ENCODE assay signal across 8 mouse cellular contexts in the genomic region with DNA sequence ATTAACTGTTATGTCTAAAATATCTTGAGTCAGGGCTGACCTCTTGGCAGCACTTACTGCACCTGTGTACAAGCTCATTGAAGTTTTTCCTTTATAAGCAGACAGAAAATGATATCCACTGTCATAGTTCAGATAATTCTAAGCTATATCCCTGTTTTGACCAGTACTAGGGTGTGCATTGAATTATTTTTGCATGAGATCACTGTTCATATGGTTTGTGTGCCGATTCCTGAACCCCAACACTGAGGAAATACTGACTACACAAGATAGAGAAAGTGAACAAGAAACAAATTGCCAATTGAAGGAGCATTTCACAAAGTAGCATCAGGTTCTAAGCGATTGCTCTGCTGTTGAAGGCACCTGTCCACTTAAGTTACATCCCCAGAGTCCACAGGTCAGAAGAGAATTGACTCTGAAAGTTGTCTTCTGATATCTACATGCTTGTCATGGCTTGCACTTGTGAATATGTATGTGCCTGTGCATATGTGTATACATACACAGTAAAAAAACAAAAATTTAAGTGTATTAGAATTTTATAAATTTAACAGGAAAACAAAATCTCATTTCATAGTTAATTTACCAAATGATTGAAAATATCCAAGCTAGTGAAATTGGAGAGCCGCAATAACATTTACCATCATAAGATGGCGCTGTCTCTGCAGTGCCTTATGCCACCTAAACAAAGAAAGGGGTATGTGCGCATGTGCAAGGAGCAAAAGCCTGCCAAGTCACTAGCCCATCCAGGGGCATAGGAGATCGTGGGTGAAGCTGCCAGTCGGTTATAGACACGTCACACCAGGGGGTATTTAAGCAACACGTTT. TPM values are rescaled to one million over a fixed set of nuclear protein-coding genes. Genes with fewer than 3 reads are reported as not detected.
DNase-seq lines count a peak whose midpoint lies in the region; ATAC-seq lines count a peak whose summit lies in the region.

No protein-coding gene starts in this region.

- ATAC-seq in CD4-positive, CD25-positive, alpha-beta regulatory T cell, adult 4 months, result no peak
- ATAC-seq in embryonic facial prominence, embryonic 15.5 days (ENCODE audit: insufficient number of reproducible peaks, low FRiP score, low TSS enrichment, low read depth), result no peak
- peak; percentile 68 for ATAC-seq in megakaryocyte progenitor cell, adult 5-6 weeks (replicated peaks; ENCODE audit: poor library complexity)

- intact Hi-C loops in left cerebral cortex, postnatal 14 days (cut with DNase I), result no loop called here

- H3K4me1 ChIP-seq in embryonic facial prominence, embryonic 15.5 days, result no peaks in the 10 kb centered on the region

- no peak overlapping the region for H3K9ac ChIP-seq in embryonic facial prominence, embryonic 15.5 days

- no peaks in the 10 kb centered on the region for H3K36me3 ChIP-seq in embryonic facial prominence, embryonic 15.5 days
- H3K36me3 ChIP-seq in splenic B cell, adult 2 months (ENCODE audit: control insufficient read depth, insufficient read depth, low read length, poor library complexity, severe bottlenecking), result no peaks in the 10 kb centered on the region

- 16% methylated on average over 9 of the region's 9 CpGs for whole genome bisulfite sequencing in embryonic facial prominence, embryonic 15.5 days

- H3K4me2 ChIP-seq in embryonic facial prominence, embryonic 15.5 days (replicated peaks), result peak overlapping the region; percentile 42

- no peak overlapping the region for H3K27ac ChIP-seq in embryonic facial prominence, embryonic 15.5 days (replicated peaks)

- no peaks in the 10 kb centered on the region for H3K9me3 ChIP-seq in embryonic facial prominence, embryonic 15.5 days (replicated peaks)

- no peaks in the 10 kb centered on the region for H3K27me3 ChIP-seq in embryonic facial prominence, embryonic 15.5 days
- H3K27me3 ChIP-seq in splenic B cell, adult 2 months (ENCODE audit: control insufficient read depth, insufficient read depth, low read length, poor library complexity, severe bottlenecking), result no peaks in the 10 kb centered on the region

- peak overlapping the region; percentile 34 for H3K4me3 ChIP-seq in embryonic facial prominence, embryonic 15.5 days (replicated peaks)

- peak; percentile 24 for DNase-seq in CD4-positive, CD25-positive, alpha-beta regulatory T cell, adult 2 months (ENCODE audit: low read depth, low spot score)
- DNase-seq in R1 (ENCODE audit: low read depth, low spot score), result peak; percentile 82
- DNase-seq in hindlimb bud, embryonic 11.5 days (ENCODE audit: extremely low spot score, low read depth, low spot score), result peak; percentile 31
- peak; percentile 50 for DNase-seq in left cerebral cortex, postnatal 14 days (ENCODE audit: low spot score in 2 of 2)
- DNase-seq in splenic B cell, adult 2 months (ENCODE audit: low read depth, low spot score), result peak; percentile 6

RNA-seq across cellular contexts. Expression of a gene that starts 21.9 kb away (rescaled TPM):
- not detected for polyA plus RNA-seq in CD4-positive, CD25-positive, alpha-beta regulatory T cell, adult 4 months (2017; shearing (Covaris generic))
- 0.44 TPM in 1 of 2 replicates, not detected in the other for polyA plus RNA-seq in embryonic facial prominence, embryonic 15.5 days (2015; fragmentation: Nextera tagmentation; extraction: Ambion mirVana)
- not detected for total RNA-seq in left cerebral cortex, postnatal 14 days (2021)
- not detected in 2 replicates for total RNA-seq in megakaryocyte progenitor cell, adult 5-6 weeks (2015)
- not detected in 2 replicates for total RNA-seq in megakaryocyte progenitor cell, adult 5-6 weeks (2017)

RNA-seq across cellular contexts. Expression of a gene that starts 25.2 kb away (rescaled TPM):
- polyA plus RNA-seq in CD4-positive, CD25-positive, alpha-beta regulatory T cell, adult 4 months (2017; shearing (Covaris generic)), result not detected
- 0.49 and 0.73 TPM in 2 replicates for polyA plus RNA-seq in embryonic facial prominence, embryonic 15.5 days (2015; fragmentation: Nextera tagmentation; extraction: Ambion mirVana)
- total RNA-seq in left cerebral cortex, postnatal 14 days (2021), result under 1 TPM; 0.20 to 0.34 TPM
- total RNA-seq in megakaryocyte progenitor cell, adult 5-6 weeks (2015), result not detected in 2 replicates
- not detected in 2 replicates for total RNA-seq in megakaryocyte progenitor cell, adult 5-6 weeks (2017)

RNA-seq across cellular contexts. Expression of a gene that starts 55.1 kb away (rescaled TPM):
- polyA plus RNA-seq in CD4-positive, CD25-positive, alpha-beta regulatory T cell, adult 4 months (2017; shearing (Covaris generic)), result under 1 TPM in 1 of 2 experiments, not detected in 1; 0.47 TPM
- polyA plus RNA-seq in embryonic facial prominence, embryonic 15.5 days (2015; fragmentation: Nextera tagmentation; extraction: Ambion mirVana), result not detected in 2 replicates
- total RNA-seq in left cerebral cortex, postnatal 14 days (2021), result not detected
- total RNA-seq in megakaryocyte progenitor cell, adult 5-6 weeks (2015), result not detected in 2 replicates
- not detected in 2 replicates for total RNA-seq in megakaryocyte progenitor cell, adult 5-6 weeks (2017)

Comparison
In these comparisons a context has a peak if more than half of its experiments do, and no peak if none do; other contexts are left out.
1. DNase-seq: peak in every context shown above with its lines; median percentile 82 in R1; 50 in left cerebral cortex, postnatal 14 days; 31 in hindlimb bud, embryonic 11.5 days; 24 in CD4-positive, CD25-positive, alpha-beta regulatory T cell, adult 2 months; 6 in splenic B cell, adult 2 months.